Mouse (Mus musculus) left cerebral cortex, adult 8-10 months (tissue): ENCODE measurements at regions not wholly inside any gene's neighbourhood (a gene's known extent, or its start where the extent isn't known, plus 50 kb on each side); places are given as distances from the start of the nearest gene placed in this dataset.

Experiments
- DNase-seq, 2 experiments: peaks; one replicate each; pipeline ENCODE4 v3.0.0; 2022; ENCODE audit warnings: low spot score in 2 of 2

GRCm38 (mm10) chr13:58495390-58496073 lies 92.4 kb upstream of the Hnrnpk start:
- no peak for DNase-seq

DNA sequence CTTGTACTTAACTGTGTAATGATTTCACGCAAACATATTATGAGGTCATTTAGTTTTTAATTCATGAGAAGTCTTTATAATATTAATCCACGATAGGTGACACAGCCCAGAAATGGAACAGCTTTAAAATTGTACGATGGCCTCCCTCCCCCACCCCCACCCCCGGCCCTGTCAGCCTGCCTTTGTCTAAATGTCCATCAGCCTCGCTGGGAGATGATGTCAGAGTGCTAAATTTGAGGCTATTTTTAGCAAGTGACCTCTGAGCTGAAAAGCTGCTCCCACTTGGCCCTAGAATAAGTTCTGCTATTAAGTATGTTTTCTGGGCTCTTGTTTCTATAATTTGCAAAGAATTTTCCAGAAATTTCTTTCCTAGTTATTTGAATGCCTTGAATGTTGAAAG lies 91.6 kb upstream of the Hnrnpk start:
- DNase-seq = no peak

GRCm38 (mm10) chr13:58490829-58491228 lies 87.7 kb upstream of the Hnrnpk start:
- DNase-seq = no peak

GRCm38 (mm10) chr13:58485011-58485410 lies 81.9 kb upstream of the Hnrnpk start:
- DNase-seq = no peak

DNA sequence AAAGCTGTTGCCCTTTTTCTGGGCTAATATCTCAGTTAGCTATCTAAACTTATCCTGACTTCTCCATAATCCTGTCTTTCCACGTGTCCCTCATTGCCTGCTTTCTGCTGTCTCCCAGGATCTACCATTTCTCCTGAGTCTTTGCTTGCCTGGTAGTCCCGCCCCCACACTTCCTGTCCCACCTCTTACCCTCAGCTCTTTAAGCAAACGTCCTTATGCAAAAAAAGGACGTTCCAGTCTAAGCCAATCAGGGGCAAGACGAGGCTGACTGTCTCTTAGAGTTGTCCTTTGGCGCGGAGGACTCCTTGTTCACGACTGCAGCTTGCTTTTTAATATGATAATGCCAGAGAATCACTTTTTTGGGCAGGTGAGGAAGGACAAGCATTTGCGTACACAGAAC lies 79.6 kb upstream of the Hnrnpk start:
- DNase-seq = no peak

DNA sequence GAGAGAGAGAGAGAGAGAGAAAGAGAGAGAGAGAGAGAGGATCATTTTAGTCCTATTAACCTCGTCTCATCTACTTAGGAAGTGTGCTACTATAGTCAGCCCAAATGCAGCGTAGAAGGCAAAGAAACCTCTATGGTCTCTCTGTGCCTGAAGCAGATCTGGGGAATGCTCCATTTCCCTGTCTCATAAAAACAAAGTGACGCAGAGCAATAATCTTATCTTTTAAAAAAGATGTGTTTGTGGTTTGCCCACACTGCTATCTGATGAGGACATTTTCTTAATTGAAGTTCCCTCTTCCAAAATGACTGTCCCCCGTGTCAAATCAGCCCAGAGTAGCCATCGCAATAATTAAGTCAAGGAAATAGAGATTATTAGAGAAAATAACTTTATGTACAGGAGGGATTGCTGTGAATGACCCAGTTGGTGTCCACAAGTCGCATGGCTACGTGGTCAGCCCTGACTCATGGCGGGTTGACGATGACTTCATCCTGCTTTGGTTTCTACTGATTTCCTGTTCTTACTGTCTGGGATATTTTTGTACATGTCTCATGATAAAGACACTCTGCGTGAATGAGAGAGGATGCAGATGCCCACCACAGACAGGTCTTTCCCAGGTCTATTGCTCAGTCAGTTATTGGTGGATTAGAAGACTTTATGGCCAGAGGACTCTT lies 77.9 kb upstream of the Hnrnpk start:
- DNase-seq = no peak

DNA sequence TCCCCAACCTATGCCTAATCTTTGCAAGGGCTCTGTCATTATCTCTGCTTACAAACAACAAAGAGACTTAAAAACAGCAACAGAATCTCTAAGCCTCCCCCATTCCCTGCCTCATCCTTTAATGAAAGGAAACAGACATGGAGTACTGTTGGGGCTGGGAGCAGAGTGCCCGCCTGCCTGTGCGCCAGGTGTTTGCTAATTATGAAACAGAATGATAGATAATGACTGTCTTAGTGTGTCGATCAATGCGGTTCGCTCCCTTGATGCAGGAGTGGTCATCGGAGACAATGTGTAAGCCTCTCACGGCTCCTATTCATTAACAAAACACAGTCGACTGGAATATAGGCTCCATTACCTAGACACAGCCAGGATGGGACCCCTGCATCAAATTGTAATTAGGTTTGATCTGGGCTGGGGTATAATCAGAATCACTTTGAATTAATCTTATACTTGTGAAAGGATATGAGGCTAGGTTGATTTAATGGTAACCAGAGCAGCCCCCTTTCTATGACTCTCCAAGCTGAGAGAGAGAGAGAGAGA lies 77.3 kb upstream of the Hnrnpk start:
- no peak for DNase-seq

DNA sequence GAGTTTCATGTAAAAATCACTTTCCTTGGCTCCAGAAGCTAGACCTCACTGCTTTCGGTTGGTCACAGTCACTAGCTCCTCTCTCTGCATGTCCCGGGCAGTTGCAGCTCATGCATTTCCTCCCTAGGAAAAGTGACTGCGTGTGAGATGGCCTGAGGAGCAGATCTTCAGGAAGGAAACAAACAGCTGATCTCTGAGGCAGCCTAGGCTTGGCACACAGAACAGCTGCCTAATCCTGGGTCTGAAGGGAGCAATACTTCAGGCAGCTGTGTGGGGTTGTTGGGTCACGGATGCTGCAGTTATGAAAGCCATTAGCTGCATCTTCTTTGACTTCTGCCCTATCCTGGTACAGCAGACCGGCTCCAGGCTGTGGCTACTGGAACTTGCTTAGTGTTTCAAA lies 75.3 kb upstream of the Hnrnpk start:
- no peak for DNase-seq

- DNase-seq = no peak
Observed at GRCm38 (mm10) chr13:58477253-58477652, 74.1 kb upstream of the Hnrnpk start.

GRCm38 (mm10) chr13:58476033-58476830 lies 73.1 kb upstream of the Hnrnpk start:
- DNase-seq = no peak

GRCm38 (mm10) chr13:58475495-58475894 lies 72.4 kb upstream of the Hnrnpk start:
- DNase-seq = no peak

GRCm38 (mm10) chr13:58472455-58472854 lies 69.3 kb upstream of the Hnrnpk start:
- no peak for DNase-seq

- DNase-seq = peak in 1 of 2 experiments; percentile 13
Observed at GRCm38 (mm10) chr13:58471704-58472103, 68.6 kb upstream of the Hnrnpk start.

DNA sequence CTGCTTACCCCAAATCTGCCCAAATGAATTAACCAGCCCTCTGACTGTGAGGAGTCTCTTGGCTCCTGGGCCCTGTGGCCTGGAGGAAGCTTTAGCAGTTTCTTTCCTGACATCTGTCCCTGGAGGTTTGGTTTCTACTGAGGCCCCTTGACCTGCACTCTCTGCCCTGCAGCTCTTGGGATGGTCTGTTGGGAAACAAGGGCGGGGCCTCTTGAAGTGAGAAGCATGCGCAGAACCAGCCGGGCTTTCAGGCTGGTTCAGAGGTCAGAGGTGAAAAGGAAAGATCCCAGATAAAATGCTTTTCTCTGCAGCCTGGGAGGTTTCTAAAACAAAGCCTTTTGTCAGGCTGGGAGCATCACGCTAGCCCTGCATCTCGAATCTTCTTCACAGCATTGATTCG lies 66.6 kb upstream of the Hnrnpk start:
- DNase-seq = no peak

GRCm38 (mm10) chr13:58467097-58467642 lies 64.0 kb upstream of the Hnrnpk start:
- DNase-seq = no peak

DNA sequence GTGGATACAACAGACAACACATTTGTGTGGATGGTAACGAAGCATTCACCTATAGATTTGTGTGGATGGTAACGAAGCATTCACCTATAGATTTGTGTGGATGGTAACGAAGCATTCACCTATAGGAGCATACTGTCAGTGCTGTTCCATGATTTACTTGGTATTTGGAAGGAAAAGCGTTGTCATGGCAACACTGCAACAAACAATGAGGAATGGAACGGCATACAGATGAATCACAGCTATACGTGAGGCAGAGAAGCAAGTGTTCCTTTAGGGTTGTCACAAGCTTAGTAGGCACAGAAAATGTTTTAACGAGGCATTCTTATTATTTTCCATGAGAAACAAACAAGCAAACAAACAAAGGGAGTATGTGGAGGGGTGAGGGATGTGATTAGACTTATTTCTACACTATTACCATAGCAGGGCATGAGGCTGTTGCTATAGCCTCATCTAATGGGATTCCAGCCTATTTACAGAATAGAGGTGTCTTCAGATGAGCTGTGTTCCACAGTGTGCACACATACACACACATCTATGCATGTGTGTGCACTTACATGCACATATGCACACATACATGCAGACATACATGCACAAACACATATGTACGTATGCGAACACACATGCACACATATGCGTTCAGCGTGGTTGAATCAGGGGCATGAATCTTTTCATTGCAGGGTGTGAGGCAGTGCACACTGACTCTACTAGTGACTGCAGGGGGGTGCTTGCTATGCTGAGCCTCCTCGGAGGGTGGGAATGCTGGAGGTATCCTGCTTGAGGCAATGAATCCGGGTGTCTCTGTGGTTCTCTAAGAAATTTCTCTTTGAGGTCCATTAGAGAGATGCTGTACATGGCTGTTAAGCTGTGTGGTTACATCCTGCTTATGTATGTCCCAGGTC lies 62.3 kb upstream of the Hnrnpk start:
- DNase-seq = peak in 1 of 2 experiments; percentile 19
